Mouse (Mus musculus) adrenal gland (tissue): ENCODE measurements around the gene Cyp2d22.
"Not testable (repeated sequence)": the region's sequence is repeated elsewhere in the genome, so short reads cannot be mapped to it uniquely, and the experiment has no call there.

Source experiments
- intact Hi-C: fragments of 180-260 bp; cut with DNase I; formaldehyde crosslinking; loops from one replicate; pipeline ENCODE4 v1.15.1; 2025
- long read RNA-seq, 2 experiments: library from polyadenylated mRNA; unstranded; transcript quantifications; one replicate each; pipeline ENCODE4 v2.0.0; 2020; ENCODE audit warnings: borderline replicate concordance in 1 of 2; ENCODE audit not compliant: insufficient replicate concordance in 1 of 2

Gene Cyp2d22
- long read RNA-seq, experiment 1, partial matches to known transcripts: 1 of 7 reads
- long read RNA-seq, experiment 1, other reads (novel, unspliced or antisense): 5 of 7 reads
- long read RNA-seq, experiment 2, partial matches to known transcripts: 1 of 7 reads
- long read RNA-seq, experiment 2, other reads (novel, unspliced or antisense): 6 of 7 reads

- intact Hi-C loops: no loop called here
Observed at GRCm38 (mm10) chr15:82379871-82380713, at the start of gene Cyp2d22. TSS of gene Cyp2d22 (minus strand) at chr15:82380260.

- intact Hi-C loops: no loop called here
Observed at GRCm38 (mm10) chr15:82423471-82423870, 43.4 kb upstream of the Cyp2d22 start.

- intact Hi-C loops: no loop called here
Observed at GRCm38 (mm10) chr15:82422935-82423334, 42.9 kb upstream of the Cyp2d22 start.

GRCm38 (mm10) chr15:82418616-82419015 lies 38.6 kb upstream of the Cyp2d22 start:
- intact Hi-C loops: loop anchor here (5.0 kb wide), 1 partner anchor 61 kb away; no protein-coding TSS in a partner anchor

- intact Hi-C loops: loop anchor here (2.0 to 5.0 kb wide), 2 partner anchors 60 to 150 kb away; no protein-coding TSS in a partner anchor
Observed at GRCm38 (mm10) chr15:82416797-82417789, 37.0 kb upstream of the Cyp2d22 start.

- intact Hi-C loops: no loop called here
Observed at GRCm38 (mm10) chr15:82407536-82407935, 27.5 kb upstream of the Cyp2d22 start.

- intact Hi-C loops: no loop called here
Observed at GRCm38 (mm10) chr15:82406981-82407380, 26.9 kb upstream of the Cyp2d22 start, which contains the start of gene Cyp2d10. TSS of gene Cyp2d10 (minus strand) at chr15:82407195.

- intact Hi-C loops: no loop called here
Observed at GRCm38 (mm10) chr15:82404163-82404562, 24.1 kb upstream of the Cyp2d22 start.

- intact Hi-C loops: no loop called here
Observed at GRCm38 (mm10) chr15:82403606-82404005, 23.5 kb upstream of the Cyp2d22 start.

GRCm38 (mm10) chr15:82402741-82403140 lies 22.7 kb upstream of the Cyp2d22 start:
- intact Hi-C loops: no loop called here

- intact Hi-C loops: no loop called here
Observed at GRCm38 (mm10) chr15:82402106-82402505, 22.0 kb upstream of the Cyp2d22 start.

- intact Hi-C loops: no loop called here
Observed at GRCm38 (mm10) chr15:82401516-82401915, 21.5 kb upstream of the Cyp2d22 start.

GRCm38 (mm10) chr15:82395955-82396354 lies 15.9 kb upstream of the Cyp2d22 start:
- intact Hi-C loops: loop anchor here (5.0 kb wide), 1 partner anchor 51 kb away; no protein-coding TSS in a partner anchor

- intact Hi-C loops: not testable (repeated sequence)
Observed at GRCm38 (mm10) chr15:82393922-82394321, 13.9 kb upstream of the Cyp2d22 start, which contains the start of gene Cyp2d11. TSS of gene Cyp2d11 (minus strand) at chr15:82394022.

- intact Hi-C loops: not testable (repeated sequence)
Observed at GRCm38 (mm10) chr15:82389916-82390315, 9.9 kb upstream of the Cyp2d22 start.

- intact Hi-C loops: no loop called here
Observed at GRCm38 (mm10) chr15:82385729-82386128, 5.7 kb upstream of the Cyp2d22 start.

- intact Hi-C loops: no loop called here
Observed at GRCm38 (mm10) chr15:82382441-82382840, 2.4 kb upstream of the Cyp2d22 start.

- intact Hi-C loops: no loop called here
Observed at GRCm38 (mm10) chr15:82380714-82381062, 628 bp upstream of the Cyp2d22 start.

- intact Hi-C loops: no loop called here
Observed at GRCm38 (mm10) chr15:82379511-82379870, 569 bp downstream of the Cyp2d22 start.

- intact Hi-C loops: no loop called here
Observed at GRCm38 (mm10) chr15:82378261-82379180, 1.5 kb downstream of the Cyp2d22 start.
